Mouse (Mus musculus) forebrain, embryonic 15.5 days (tissue): Measurements from ENCODE around the gene Hscb. TPM values are rescaled to one million over a fixed set of nuclear protein-coding genes. Genes with fewer than 3 reads are reported as not detected.
A peak's percentile ranks its signal among the peaks of the same experiment; 100 is the strongest.
"Not testable (repeated sequence)": the region's sequence is repeated elsewhere in the genome, so short reads cannot be mapped to it uniquely, and the experiment has no call there.

Source experiments
- ATAC-seq: fragments of 200-750 bp; cut with Nextera tagmentation; replicated peaks from 2 replicates; pipeline ENCODE4 v1.8.0; 2017; ENCODE audit warnings: mild to moderate bottlenecking, moderate TSS enrichment, moderate library complexity
- H3K27ac ChIP-seq: fragments of 300-500 bp; sonication (generic); replicated peaks from 2 replicates; pipeline ENCODE4 v1.5.1; 2015; ENCODE audit warnings: mild to moderate bottlenecking, inconsistent platforms
- H3K27me3 ChIP-seq: fragments of 300-500 bp; sonication (generic); 2 replicates; pipeline ENCODE4 v1.6.1; 2015; ENCODE audit warnings: inconsistent platforms
- H3K36me3 ChIP-seq: fragments of 300-500 bp; sonication (generic); 2 replicates; pipeline ENCODE4 v1.6.1; 2015; ENCODE audit warnings: mild to moderate bottlenecking, inconsistent platforms
- H3K4me1 ChIP-seq: fragments of 300-500 bp; sonication (generic); 2 replicates; pipeline ENCODE4 v1.6.1; 2015; ENCODE audit warnings: inconsistent platforms
- H3K4me2 ChIP-seq: fragments of 300-500 bp; sonication (generic); replicated peaks from 2 replicates; pipeline ENCODE4 v1.6.1; 2015; ENCODE audit warnings: mild to moderate bottlenecking, inconsistent platforms
- H3K4me3 ChIP-seq: fragments of 300-500 bp; sonication (generic); 2 replicates; pipeline ENCODE4 v1.5.1; 2015; ENCODE audit warnings: mild to moderate bottlenecking, inconsistent platforms
- H3K9ac ChIP-seq: fragments of 300-500 bp; sonication (generic); replicated peaks from 2 replicates; pipeline ENCODE4 v1.6.1; 2015; ENCODE audit warnings: mild to moderate bottlenecking, inconsistent platforms
- H3K9me3 ChIP-seq: fragments of 300-500 bp; sonication (generic); 2 replicates; pipeline ENCODE4 v1.6.1; 2016; ENCODE audit warnings: inconsistent platforms
- WGBS: fragments of 180-500 bp; shearing (Covaris S2); methylation state at CpG from one replicate; pipeline ENCODE4 v1.1.7; 2015; ENCODE audit warnings: mixed read lengths; 5-methylcytosine and 5-hydroxymethylcytosine counted together
- polyA plus RNA-seq: library from polyadenylated mRNA; unstranded; fragments of >200 nt; fragmentation: Nextera tagmentation; extraction: Ambion mirVana; gene quantifications from 2 replicates; pipeline ENCODE4 v1.2.1, GENCODE M21; 2015

The Hscb gene
- 11.2 and 11.9 TPM in 2 replicates for polyA plus RNA-seq

DNA sequence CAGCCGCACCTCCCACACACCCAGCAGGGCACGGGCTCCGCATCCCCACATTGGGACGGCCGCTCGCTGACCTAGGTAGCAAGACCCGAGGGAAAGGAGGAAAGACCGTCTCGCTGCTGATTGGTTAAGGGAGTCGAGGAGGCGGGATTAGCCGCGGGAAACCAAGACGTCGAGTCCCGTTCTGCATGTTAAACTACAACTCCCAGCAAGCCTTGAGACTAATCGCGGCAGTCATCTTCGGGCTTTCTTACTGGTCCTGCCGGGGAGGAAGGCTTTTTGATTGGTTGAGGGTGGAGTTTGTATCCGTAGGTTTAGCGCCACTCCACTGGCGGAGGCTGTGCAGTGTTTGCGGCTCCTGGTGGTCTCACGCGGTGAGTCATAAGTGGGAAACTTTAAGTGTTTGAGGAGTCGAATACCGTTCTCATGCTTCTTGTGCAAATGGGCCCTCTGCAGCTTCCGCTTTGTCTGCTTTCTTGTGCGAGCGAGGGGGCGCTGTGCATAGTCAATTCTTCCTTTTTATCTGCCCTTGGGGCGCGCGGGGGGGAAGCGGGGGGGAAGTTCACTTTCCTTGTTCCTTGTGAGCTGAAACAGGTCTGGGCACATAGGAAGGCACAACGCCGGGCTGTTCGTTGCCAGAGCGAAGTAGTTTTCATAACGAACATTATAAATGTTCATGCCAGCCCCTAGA is at the start of gene Hscb, which contains the start of gene Chek2:
Gene Hscb, minus strand, starts transcription at position 100 of the 688 bp plus-strand sequence.
Gene Chek2, plus strand, starts transcription at position 302 of the 688 bp plus-strand sequence.
- Histone ChIP-seq H3K27ac (peak within 1 kb of the TSS; percentile 77), H3K9ac (peak within 1 kb of the TSS; percentile 77), H3K9me3 (no peaks in the 10 kb centered on the region), H3K4me3 (peak within 1 kb of the TSS; percentile 87), H3K27me3 (no peaks in the 10 kb centered on the region), H3K36me3 (no peaks in the 10 kb centered on the region), H3K4me2 (peak within 1 kb of the TSS; percentile 86), H3K4me1 (peaks cover 14% of the 10 kb centered on the region)
- under 1% methylated on average over 41 of the region's 41 CpGs for WGBS
- peak; percentile 99 for ATAC-seq

GRCm38 (mm10) chr5:110888596-110888995 is 49.0 kb upstream of the Hscb start:
- Histone ChIP-seq H3K4me2 (no peak overlapping the region), H3K9ac (no peak overlapping the region), H3K9me3 (no peaks in the 10 kb centered on the region), H3K36me3 (peaks cover 15% of the 10 kb centered on the region), H3K4me1 (no peaks in the 10 kb centered on the region), H3K27ac (no peak overlapping the region), H3K27me3 (no peaks in the 10 kb centered on the region), H3K4me3 (no peak overlapping the region)
- ATAC-seq: no peak
- 89% methylated on average over 4 of the region's 4 CpGs for WGBS

DNA sequence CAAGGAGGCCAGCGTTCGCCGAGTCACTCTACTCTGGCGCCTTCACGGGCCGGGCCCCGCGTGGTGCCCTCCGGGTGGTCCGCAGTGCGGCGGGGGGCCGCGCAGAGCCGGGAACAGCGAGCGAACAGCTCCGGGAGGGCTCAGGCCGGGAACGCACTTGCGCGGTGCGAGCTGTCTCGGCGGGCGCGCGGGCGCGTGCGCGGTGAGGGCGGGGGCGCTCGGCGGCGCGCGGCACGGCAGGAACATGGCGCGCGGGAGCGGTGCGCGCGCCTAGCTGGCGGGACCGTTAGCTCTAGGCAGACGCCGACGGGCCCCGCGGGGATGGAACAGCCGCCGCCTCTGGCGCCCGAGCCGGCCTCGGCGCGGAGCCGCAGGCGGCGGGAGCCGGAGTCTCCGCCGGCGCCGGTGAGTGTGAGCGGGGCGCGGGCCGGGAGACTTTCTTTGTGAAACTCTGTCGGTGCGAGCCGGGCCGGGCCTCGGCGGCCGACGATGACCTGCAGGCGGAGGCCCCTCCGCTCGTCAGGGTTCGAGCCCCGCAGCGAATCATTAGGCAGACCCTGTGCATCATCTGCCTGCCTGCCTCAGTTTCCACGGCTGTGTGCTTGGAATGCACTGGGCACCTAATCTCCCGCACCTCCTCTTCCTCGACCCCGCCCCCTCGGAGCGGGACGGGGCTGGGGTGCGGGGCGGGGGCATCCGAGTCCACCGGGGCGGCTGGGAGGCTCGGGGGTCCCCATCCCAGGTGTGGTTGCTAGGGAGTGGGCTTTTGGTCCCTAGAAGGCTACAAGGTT is 40.2 kb upstream of the Hscb start, which contains the start of gene Ttc28:
Gene Ttc28, plus strand, starts transcription at position 220 of the 791 bp plus-strand sequence.
- ATAC-seq: peak; percentile 92
- peaks cover 23% of the 10 kb centered on the region for H3K4me1 ChIP-seq
- H3K4me2 ChIP-seq: peak within 1 kb of the TSS; percentile 77
- WGBS: under 1% methylated on average over 99 of the region's 101 CpGs
- H3K9me3 ChIP-seq: no peaks in the 10 kb centered on the region
- peak within 1 kb of the TSS; percentile 86 for H3K27ac ChIP-seq
- no peaks in the 10 kb centered on the region for H3K36me3 ChIP-seq
- H3K4me3 ChIP-seq: peak within 1 kb of the TSS; percentile 93
- H3K27me3 ChIP-seq: no peaks in the 10 kb centered on the region
- H3K9ac ChIP-seq: peak within 1 kb of the TSS; percentile 90

GRCm38 (mm10) chr5:110879042-110879441 is 39.5 kb upstream of the Hscb start:
- 64% methylated on average over 7 of the region's 7 CpGs for WGBS
- ATAC-seq: no peak; the same call in 1 of the 2 replicates
- H3K4me3 ChIP-seq: peak overlapping the region; percentile 93
- peak overlapping the region; percentile 90 for H3K9ac ChIP-seq
- H3K4me2 ChIP-seq: peak overlapping the region; percentile 77
- peaks cover 25% of the 10 kb centered on the region for H3K4me1 ChIP-seq
- H3K27me3 ChIP-seq: no peaks in the 10 kb centered on the region
- H3K9me3 ChIP-seq: no peaks in the 10 kb centered on the region
- H3K27ac ChIP-seq: peak overlapping the region; percentile 86
- H3K36me3 ChIP-seq: no peaks in the 10 kb centered on the region

GRCm38 (mm10) chr5:110878526-110878925 is 38.9 kb upstream of the Hscb start:
- not testable (repeated sequence) for H3K4me2 ChIP-seq, H3K4me3 ChIP-seq, H3K9ac ChIP-seq, H3K27me3 ChIP-seq, H3K36me3 ChIP-seq, ATAC-seq, H3K27ac ChIP-seq, H3K9me3 ChIP-seq
- WGBS: 100% methylated on average over 1 of the region's 1 CpGs
- peaks cover 27% of the 10 kb centered on the region for H3K4me1 ChIP-seq

- no peak for ATAC-seq
- H3K4me3 ChIP-seq: no peak overlapping the region
- no peaks in the 10 kb centered on the region for H3K27me3 ChIP-seq
- WGBS: 58% methylated on average over 5 of the region's 5 CpGs
- no peak overlapping the region for H3K4me2 ChIP-seq
- H3K27ac ChIP-seq: no peak overlapping the region
- H3K9ac ChIP-seq: no peak overlapping the region
- no peaks in the 10 kb centered on the region for H3K36me3 ChIP-seq
- peaks cover 34% of the 10 kb centered on the region for H3K4me1 ChIP-seq
- no peaks in the 10 kb centered on the region for H3K9me3 ChIP-seq
Observed at GRCm38 (mm10) chr5:110877666-110878505, 38.3 kb upstream of the Hscb start.

GRCm38 (mm10) chr5:110875286-110875685 is 35.7 kb upstream of the Hscb start:
- Histone ChIP-seq H3K9ac (no peak overlapping the region), H3K4me3 (no peak overlapping the region), H3K9me3 (no peaks in the 10 kb centered on the region), H3K4me1 (peaks cover 38% of the 10 kb centered on the region), H3K27ac (no peak overlapping the region), H3K27me3 (no peaks in the 10 kb centered on the region), H3K4me2 (no peak overlapping the region), H3K36me3 (no peaks in the 10 kb centered on the region)
- 95% methylated on average over 1 of the region's 1 CpGs for WGBS
- no peak for ATAC-seq

DNA sequence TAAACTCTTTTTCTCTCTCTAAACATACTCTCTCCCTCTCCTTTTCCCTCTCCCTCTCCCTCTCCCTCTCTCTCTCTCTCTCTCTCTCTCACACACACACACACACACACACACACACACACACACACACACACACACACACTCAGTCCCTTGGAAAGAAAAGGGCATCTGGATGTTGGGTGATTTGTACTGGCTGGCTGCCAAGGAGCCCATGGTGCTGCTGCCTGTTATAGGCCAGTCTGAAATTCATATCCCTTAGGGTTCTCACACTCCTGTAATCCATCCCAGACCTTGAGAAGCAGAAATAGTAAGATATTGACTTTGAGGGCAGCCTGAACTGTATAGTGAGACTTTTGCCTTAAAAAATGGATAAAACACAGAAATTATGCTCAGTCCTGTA is 35.1 kb upstream of the Hscb start:
- Histone ChIP-seq H3K27me3 (no peaks in the 10 kb centered on the region), H3K4me2 (no peak overlapping the region), H3K4me1 (peaks cover 39% of the 10 kb centered on the region), H3K4me3 (no peak overlapping the region), H3K27ac (no peak overlapping the region), H3K9me3 (no peaks in the 10 kb centered on the region), H3K9ac (0 out of 2 replicates have a peak overlapping the region, but pooled peaks have one; percentile 3), H3K36me3 (no peaks in the 10 kb centered on the region)
- ATAC-seq: no peak

GRCm38 (mm10) chr5:110873160-110873559 is 33.6 kb upstream of the Hscb start:
- Histone ChIP-seq H3K27ac (peak overlapping the region; percentile 39), H3K4me3 (no peak overlapping the region), H3K36me3 (no peaks in the 10 kb centered on the region), H3K4me2 (no peak overlapping the region), H3K27me3 (no peaks in the 10 kb centered on the region), H3K9me3 (no peaks in the 10 kb centered on the region), H3K4me1 (peaks cover 47% of the 10 kb centered on the region), H3K9ac (no peak overlapping the region)
- 0 out of 2 replicates have a peak, but pooled peaks have one; percentile 46 for ATAC-seq
- WGBS: 35% methylated on average over 6 of the region's 6 CpGs

GRCm38 (mm10) chr5:110869242-110869669 is 29.7 kb upstream of the Hscb start:
- H3K27ac ChIP-seq: peak overlapping the region; percentile 27
- no peak overlapping the region for H3K4me3 ChIP-seq
- H3K4me1 ChIP-seq: peaks cover 41% of the 10 kb centered on the region
- H3K36me3 ChIP-seq: no peaks in the 10 kb centered on the region
- H3K9me3 ChIP-seq: no peaks in the 10 kb centered on the region
- WGBS: 10% methylated on average over 8 of the region's 8 CpGs
- no peak overlapping the region for H3K4me2 ChIP-seq
- H3K9ac ChIP-seq: no peak overlapping the region
- no peak for ATAC-seq
- no peaks in the 10 kb centered on the region for H3K27me3 ChIP-seq

- Histone ChIP-seq H3K36me3 (no peaks in the 10 kb centered on the region), H3K27ac (peak overlapping the region; percentile 27), H3K9ac (no peak overlapping the region), H3K4me1 (peaks cover 37% of the 10 kb centered on the region), H3K9me3 (no peaks in the 10 kb centered on the region), H3K4me3 (no peak overlapping the region), H3K4me2 (no peak overlapping the region), H3K27me3 (no peaks in the 10 kb centered on the region)
- WGBS: 33% methylated on average over 4 of the region's 4 CpGs
- no peak for ATAC-seq
Observed at GRCm38 (mm10) chr5:110868460-110868859, 28.9 kb upstream of the Hscb start.
